Mouse (Mus musculus): ENCODE measurements around the gene Kpna2.

- TF ChIP-seq GATA1 (IDR thresholded peaks at IDR 0.05; ENCODE audit: low read length), result no peak
- TF ChIP-seq TAL1 (IDR thresholded peaks at IDR 0.05; ENCODE audit: low read length), result no peak
Measured at GRCm38 (mm10) chr11:106982351-106982750, 17.0 kb downstream of the Kpna2 start.
